Mouse (Mus musculus) liver, adult (tissue): Measurements from ENCODE around the gene Lingo3.

Experiments
- GATA4 ChIP-seq: IDR thresholded peaks from 2 replicates; pipeline ENCODE4 v1.6.1; 2014; ENCODE audit warnings: mild to moderate bottlenecking, low read length; ENCODE audit not compliant: insufficient replicate concordance

Lingo3 gene

GRCm38 (mm10) chr10:80829359-80830278, 14.2 kb downstream of the Lingo3 start:
- TF ChIP-seq GATA4, result no peak

GRCm38 (mm10) chr10:80827870-80828420, 15.9 kb downstream of the Lingo3 start:
- TF ChIP-seq GATA4, result no peak

DNA sequence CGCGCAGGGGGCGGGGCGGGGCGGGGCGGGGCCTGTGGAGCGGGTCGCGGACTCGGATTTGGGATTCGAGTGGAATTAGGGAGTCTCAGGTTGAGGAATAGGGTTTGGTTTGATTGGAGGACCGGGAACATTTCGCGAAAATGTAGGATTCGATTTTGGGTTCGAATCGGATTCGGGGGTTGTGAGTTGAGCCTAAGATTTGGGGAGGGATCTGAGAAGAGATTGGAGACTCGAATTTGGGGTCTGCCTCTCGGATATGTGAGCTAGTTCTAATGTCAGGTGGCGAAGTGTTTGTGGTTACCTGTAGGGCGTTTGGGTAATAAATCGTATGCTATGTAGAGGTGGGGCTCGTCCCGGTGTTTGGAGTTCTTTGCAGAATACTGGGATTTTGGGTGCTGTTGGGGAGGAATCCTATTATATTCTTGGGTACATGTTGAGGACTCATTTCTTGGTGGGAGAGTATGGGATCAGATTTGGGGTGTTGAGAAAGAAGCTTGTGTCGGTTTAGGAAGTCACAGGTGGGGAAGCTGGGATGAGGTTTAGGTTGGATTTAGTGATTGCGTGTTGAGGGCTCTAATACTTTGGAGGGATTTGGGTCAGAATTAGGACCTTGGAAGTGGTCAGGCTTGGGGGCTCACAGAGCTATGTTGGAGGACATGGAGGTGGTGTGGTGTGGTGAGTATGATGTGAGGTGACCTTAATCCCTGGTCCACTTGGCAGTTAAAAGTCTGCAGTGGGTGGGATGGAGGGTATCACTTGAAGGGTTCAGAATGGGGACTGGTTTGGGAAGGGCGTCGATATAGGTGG, 16.6 kb downstream of the Lingo3 start:
- TF ChIP-seq GATA4, result no peak

DNA sequence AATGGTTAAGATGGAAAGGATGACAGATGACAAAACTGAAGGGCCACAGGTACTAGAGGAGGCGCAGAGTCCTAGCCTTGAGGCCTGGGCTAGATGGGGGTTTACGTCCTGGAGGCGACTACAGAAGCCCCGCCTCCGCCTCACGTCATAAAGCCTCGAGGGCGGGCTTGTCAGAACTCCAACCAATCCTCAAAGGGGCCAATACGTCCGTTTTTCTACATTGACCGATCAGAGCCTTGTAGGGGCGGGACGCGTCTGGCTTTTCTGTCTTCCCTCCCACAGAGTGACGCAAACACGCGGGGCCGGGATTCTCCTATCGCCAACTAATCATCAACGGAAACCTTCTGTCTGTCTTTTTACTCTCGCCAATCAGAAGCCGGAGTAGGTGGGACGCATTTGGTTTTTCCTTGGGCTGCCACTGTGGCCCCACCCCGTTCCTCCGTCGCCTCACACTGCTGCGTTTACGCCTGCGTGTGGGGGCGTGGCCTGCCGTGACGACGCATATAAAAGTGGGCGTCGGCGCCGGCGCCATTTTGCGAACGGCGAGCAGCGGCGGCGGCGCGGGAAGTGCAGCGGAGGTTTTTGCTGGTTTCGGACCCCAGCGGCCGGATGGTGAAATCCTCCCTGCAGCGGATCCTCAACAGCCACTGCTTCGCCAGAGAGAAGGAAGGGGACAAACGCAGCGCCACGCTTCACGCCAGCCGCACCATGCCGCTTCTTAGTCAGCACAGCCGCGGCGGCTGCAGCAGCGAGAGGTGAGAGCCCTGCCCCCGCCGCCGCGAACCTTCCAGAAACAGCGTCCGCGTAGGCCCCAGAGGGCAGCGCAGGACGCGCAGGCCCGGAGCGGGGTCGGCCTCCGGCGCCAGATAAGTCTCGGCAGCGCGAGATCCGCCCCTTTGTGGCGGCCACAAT, 17.4 kb downstream of the Lingo3 start, which contains the start of gene Oaz1:
Gene Oaz1, plus strand, starts transcription at position 506 of the 912 bp plus-strand sequence.
- peak; percentile 47; the same call in 1 of the 2 replicates for TF ChIP-seq GATA4

- no peak for TF ChIP-seq GATA4
Measured at GRCm38 (mm10) chr10:80824827-80825226, 19.0 kb downstream of the Lingo3 start.

- TF ChIP-seq GATA4, result no peak
Measured at GRCm38 (mm10) chr10:80823847-80824643, 19.8 kb downstream of the Lingo3 start.

DNA sequence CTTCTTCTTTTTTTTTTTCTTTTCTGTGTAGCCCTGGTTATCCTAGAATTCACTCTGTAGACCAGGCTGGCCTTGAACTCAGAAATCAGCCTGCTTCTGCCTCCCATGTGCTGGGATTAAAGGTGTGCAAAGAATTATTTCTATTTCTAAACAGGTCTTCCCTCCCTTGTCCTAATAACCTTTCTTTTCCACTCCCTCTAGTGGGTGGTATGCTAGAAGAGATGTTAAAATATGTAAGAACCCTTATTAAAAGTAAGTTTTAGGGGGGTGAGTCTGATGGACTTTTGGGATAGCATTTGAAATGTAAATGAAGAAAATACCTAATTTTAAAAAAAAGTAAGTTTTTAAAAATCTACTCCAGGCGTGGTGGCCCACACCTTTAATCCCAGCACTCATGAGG, 20.5 kb downstream of the Lingo3 start:
- no peak for TF ChIP-seq GATA4

- no peak for TF ChIP-seq GATA4
Measured at GRCm38 (mm10) chr10:80822528-80822927, 21.3 kb downstream of the Lingo3 start.

DNA sequence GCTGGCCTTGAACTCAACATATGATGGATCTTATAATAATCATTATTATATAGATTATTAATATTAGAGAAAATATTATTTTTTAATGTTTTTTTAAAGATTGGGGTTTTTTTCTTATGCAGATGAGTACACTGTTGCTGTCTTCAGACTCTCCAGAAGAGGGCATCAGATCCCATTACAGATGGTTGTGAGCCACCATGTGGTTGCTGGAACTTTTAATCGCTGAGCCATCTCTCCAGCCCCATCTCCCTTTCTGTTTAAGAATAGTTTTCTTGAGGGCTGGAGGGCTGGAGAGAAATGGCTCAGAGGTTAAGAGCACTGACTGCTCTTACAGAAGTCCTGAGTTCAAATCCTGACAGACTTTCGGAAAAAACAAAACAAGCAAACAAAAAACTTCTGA, 21.8 kb downstream of the Lingo3 start:
- TF ChIP-seq GATA4, result no peak

DNA sequence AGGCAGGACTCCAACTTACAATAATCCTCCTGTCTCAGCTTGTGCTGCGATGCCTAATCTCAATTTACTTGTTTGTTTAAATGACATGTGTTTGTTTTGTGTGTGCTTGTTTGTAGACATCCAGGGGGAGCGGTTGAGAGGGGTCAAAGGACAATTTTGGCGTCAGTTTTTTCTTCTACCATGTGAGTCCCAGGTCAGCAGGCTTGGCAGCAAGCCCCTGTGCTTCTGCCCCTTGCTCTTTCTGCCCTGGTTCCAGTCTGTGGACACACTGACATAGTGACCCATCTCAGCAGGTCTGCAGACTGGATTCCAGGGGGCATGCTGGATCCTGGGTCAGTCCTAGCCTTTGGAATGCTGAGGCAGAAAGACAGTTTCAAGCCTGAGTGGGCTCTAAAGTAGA, 24.4 kb downstream of the Lingo3 start:
- TF ChIP-seq GATA4, result no peak

DNA sequence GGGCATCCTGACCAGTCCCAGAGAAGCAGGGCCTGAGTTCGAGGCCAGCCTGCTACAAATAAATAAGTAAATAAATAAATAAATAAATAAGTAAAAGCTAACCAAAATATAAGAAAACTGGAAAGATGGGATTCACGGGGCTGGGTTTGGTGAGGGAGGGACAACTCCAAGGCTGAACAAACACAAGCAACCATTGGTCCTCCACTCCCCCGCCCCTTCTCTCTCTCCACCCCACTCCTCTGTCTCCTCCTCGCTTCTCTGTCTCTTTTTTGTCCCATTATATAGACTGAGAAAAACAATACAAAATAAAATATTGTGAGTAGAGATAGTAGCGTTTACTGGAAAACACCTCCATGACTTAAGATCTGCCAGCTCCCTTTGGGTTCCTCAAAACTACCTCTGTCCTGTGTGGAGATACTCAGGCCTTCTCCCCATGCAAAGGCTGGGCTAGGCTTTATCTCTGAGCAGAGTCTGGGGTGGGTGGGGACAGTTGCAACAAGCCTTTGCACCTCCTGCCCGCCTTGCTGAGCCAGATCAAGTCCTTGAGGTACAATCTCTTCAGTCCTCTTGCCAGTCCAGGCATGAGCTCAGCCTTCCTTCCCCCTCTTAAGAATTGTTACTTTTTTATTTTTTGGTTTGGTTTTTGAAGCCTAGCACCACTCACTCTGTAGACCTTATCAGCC, 25.1 kb downstream of the Lingo3 start:
- no peak for TF ChIP-seq GATA4

GRCm38 (mm10) chr10:80817164-80817563, 26.7 kb downstream of the Lingo3 start:
- no peak for TF ChIP-seq GATA4

DNA sequence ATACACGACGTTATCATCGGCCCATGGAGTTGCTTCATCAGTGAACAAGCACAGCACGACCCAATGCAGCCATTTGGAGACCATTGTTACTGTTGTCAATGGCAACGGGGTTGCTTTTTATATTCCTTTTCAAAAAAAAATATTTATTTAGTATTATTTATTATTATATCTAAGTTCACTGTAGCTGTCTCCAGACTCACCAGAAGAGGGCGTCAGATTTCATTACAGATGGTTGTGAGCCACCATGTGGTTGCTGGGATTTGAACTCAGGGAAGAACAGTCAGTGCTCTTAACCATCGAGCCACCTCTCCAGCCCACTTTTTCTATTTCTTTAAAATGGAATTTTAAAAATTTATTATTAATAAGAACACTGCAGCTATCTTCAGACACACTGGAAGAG, 29.0 kb downstream of the Lingo3 start:
- TF ChIP-seq GATA4, result no peak
